Mouse (Mus musculus) megakaryocyte-erythroid progenitor cell, adult 5-6 weeks (primary cell): Measurements from ENCODE around the gene 1700025G04Rik. TPM values are rescaled to one million over a fixed set of nuclear protein-coding genes. Genes with fewer than 3 reads are reported as not detected.

ENCODE experiments used
- ATAC-seq: replicated peaks from 2 replicates; pipeline ENCODE4 v1.8.0; 2016; ENCODE audit warnings: mild to moderate bottlenecking, inconsistent platforms; ENCODE audit not compliant: severe bottlenecking, poor library complexity, low FRiP score, low TSS enrichment
- total RNA-seq, 2 experiments: library from RNA; stranded (forward) in 1 of 2; stranded (reverse) in 1 of 2; fragments of 200-1000, 215-1000 nt in 1 of 2; fragments of >200 nt in 1 of 2; fragmentation: Nextera tagmentation in 1 of 2; gene quantifications; 2 replicates each; pipeline ENCODE4 v1.2.3; 2014 to 2017

1700025G04Rik gene
- total RNA-seq, 2 experiments from 2014 or later, result 0.04 to 2.0 TPM

DNA sequence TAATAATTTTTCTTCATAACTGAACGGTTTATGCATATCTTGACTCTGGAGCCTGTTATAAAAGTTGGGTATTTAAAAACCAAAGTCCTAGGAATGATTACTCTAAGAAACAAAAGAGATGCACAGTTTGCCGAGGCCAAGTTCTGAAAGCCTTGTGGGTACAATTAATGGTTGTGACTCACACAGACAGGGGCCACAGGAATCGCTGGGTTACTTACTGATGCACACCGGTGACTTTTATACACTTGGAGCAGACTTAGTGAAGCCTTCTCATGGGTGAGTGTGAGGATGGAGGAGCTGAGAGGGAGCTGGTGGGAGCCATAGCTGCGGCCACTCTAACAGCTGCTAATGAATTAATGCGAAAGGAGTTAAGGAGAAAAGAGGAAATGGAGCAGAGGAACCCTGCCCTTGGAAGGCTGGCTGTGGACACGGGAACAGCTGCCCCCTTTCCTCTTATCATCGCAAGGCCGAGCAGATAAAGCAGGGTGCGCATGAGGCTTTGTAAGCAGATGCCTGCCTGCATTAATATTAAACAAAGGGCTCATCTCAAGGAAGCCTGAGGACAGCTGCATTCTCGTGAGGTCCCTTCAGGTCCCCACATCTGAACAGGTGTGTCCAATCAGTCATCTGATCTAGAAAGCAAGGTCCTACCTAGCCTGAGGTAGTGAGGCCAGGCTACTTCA is 146.8 kb downstream of the 1700025G04Rik start:
- no peak for ATAC-seq

DNA sequence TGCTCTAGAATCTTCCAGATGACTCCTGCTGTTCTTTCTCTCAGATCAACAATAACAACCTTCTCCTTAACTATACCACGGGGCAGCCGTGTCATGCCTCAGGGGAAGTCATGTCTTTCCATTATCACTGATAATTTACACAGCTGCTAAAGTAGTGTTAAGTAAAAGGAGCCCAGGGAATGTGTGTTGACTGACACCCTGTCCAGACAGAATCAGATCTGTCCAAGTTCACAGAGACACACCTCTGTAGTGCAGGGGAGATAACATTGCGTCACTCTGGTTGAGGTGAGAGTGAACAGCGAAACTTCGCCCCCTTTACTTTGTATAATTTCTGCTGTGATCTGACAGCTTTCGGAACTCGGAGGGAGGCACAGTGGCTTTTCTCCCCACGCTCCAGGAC is 149.9 kb downstream of the 1700025G04Rik start:
- ATAC-seq, result peak; percentile 42; the same call in 1 of the 2 replicates

DNA sequence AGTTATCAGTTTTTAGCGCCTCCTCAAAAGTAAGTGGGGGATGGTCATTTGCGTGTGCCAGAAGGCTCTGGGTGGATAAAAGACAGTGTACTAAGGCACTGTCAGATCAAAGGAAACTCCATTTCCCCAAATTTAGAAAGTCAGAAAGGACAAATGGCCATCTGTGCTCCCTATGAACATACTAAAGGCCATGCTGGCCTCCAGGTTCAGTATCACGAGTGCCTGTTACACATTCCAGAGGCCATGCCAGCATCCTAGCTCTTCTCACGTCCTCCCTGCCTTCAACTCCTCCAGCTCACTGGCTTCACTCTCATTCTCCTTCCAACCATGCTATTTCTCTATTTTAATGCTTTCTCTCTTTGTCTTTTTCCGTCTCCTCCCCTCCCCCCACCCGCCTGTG is 150.4 kb downstream of the 1700025G04Rik start:
- ATAC-seq, result no peak

DNA sequence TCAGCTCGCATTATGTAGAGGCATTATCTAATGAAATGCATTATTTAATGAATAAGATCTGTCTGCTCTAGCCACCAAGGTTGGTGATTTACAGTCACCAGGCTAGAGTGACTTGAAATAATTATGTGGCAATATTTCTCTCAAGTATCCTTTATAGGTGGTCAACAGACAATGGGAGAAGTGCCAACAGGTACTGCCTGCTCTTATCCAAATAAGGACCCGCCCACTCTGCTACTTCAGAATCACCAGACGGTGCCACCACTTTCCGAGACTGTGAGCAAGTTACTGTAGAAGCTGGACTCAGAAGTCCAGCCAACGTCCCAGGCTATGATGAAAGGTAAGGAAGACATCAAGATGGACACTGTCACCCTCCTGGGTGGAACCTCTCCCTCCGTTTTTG is 156.3 kb downstream of the 1700025G04Rik start:
- ATAC-seq, result no peak

DNA sequence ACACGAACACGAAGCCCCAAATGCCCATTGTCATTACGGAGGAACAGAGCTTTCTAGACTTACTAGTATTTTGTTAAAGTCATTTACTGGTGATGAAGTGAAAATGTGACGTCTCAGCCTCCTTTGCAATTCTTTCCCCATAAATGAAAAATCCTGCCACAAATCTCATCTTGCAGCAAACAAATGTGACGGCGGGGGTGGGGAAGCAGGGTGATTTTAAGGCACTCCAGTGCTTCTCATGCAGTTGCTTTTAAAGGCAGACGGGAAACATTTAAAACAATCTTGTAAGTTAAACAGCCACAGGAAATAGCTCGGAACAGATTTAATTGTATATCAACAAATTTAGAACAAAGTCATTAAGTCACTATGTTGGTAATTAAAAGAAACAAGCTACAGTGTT is 163.1 kb downstream of the 1700025G04Rik start:
- no peak for ATAC-seq

DNA sequence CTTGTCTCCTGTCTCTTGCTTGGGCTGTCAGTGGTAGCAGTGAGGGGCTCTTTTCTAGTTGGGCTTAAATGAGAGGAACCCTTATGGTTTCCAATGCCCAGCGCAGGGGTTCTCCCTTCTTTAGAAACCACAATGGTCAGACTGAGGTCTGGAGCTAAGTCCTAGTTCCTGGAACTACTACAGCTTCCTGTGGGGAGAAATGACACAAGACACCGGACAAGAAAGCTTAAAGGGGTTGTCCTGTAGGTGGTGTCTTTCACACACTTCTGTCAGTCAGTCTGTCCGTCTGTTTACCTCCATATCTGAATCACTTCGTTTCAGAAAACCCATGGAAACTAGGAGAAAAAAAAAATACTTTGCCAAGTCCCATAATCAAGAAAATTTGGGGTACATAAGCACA is 163.8 kb downstream of the 1700025G04Rik start:
- ATAC-seq, result no peak

DNA sequence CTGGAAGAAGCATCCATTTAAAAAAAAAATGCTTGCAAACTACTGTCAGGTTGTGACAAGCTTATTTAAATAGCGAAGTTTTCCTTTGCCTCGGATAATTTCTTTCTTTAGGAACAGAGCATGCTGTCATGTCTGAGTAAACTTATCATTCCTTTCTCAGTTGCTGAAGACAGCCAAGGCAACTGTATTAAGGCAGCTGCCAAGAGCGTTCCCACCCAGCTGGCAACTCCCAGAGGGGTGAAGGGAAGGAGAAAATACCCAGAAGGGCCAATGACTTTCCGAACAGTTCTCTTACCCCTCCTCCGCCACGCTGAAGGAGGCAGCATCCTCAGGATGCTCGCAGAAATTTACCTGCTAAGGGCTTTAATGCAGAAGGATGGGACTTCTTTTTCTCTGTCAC is 164.2 kb downstream of the 1700025G04Rik start:
- ATAC-seq, result no peak

DNA sequence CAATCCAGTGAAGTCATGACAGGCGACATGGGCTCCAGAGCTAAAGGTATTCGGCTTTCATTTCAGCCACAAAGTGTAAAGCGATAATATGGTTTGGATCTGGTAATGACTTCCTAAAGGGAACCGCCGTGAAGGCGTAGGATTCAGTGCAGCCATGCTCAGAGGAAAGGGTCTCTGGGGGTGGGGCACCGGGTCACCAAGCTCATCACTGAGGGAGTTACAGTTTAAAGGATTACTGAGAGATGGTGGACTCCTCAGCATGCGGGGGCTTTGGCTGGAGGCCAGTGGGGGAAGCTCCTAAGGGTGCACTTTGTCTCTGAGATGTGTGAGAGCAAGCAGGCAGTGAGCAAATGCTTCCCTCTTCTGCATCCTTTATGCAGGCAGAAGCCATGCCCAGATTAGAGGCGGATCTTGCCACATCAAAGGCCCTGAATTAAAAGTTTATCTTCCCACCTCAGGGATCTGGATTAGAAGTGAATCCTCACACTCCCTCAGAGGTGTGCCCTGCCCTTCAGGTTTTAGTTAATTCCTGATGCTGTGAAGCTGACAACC is 171.0 kb downstream of the 1700025G04Rik start:
- ATAC-seq, result no peak

DNA sequence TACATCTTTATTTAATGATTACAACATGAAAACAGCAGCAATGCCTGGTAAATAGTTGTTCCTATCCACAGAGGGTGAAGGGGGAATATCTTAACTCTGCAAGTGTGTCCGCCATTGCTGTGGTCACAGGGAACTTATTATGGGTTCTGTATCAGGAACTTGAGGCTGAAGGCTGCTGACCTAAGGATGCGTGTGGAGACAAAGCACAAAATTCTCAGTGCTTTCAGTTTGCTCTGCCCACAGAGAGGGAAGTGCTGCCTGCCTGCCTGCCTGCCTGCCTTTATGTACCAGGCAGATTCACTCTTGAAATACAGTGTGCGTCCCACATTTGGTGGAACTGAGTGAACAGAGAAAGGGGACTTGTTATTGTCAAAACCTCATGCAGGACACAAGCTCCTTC is 172.2 kb downstream of the 1700025G04Rik start:
- ATAC-seq, result no peak

DNA sequence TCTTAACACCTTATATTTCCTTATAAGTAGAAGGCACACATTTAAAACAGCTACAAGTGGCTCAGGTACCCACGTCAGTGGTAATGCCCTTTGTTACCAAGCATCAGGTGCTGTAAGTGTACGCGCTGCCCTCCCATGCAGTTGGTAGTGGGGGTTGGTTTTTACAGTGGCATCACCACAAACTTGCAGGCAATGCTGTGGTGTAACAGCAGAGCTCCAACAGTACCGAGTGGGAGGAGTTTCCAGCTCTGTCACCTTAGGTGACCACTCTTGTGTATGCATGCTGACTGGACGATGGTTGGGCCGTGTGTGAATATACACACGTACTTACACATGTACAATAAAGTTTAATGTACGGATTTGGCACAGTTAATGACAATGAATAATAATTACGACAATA is 175.4 kb downstream of the 1700025G04Rik start:
- ATAC-seq, result no peak

DNA sequence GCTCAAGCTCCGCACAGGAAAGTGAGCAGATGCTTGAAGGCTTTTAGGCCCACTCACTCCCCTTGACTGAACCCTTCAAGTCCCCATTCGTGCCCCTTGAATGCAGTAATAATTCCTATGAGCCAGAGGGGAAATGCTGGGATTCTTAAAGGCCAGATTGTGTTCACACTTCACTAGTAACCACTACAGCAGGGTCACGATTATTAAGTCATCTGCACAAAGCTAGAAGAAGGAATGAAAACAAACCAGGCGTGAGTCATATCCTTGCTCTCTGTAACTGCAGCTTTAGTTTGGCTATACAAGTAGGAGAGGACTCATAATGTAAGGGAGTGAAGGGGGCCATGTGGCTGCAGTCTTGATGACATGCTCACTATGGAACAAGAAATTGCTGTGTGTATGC is 182.9 kb downstream of the 1700025G04Rik start:
- ATAC-seq, result no peak

DNA sequence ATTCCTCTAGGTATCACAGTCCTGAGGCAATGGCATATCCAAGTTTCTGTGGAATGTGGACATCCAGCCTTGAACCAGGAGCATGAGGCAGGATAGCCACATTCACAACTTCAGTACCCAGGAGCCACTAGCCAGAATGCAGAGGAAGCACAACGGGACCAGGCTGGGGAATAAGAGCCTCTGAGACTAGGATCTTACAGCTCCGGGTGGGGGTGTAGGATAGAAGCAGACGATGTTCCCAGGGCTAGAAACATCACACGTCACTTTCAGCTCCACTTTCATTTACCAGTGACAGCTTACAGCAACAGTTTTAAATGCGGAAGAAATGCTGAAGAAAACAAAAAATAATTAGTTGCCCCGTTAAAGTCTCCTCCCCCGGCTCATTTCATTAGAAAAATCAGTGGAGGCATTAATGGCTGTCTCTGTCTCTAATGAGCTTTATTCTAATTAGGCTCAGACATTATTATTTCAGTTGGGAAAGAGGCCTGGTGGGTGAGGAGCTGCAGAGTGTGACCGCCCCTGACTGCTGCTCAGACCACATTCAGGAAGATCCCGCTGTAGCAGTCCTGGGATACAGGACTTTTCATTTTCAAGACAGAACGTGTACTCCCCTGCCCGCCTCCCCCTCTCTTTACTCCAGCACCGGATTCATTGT is 189.1 kb downstream of the 1700025G04Rik start:
- ATAC-seq, result no peak

DNA sequence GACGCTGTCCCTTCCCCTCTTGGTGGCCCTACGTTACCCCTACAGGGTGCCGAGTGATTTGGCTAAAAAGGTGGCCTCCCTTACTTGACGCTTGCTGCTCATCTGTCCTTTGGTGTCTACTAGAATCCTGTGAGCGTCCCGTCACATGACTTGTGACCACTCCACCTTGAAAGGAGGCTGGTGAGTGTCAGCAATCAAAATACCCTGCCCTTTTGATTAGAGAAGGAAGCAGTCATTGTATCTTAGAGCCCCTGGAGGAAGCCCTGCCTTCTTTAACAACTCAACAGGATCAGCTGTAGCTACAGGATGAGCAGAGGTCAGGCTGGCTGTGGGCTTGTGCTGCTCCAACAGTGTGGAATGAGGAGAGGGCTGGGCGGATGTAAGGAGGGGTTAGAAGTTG is 190.0 kb downstream of the 1700025G04Rik start:
- ATAC-seq, result 0 out of 2 replicates have a peak, but pooled peaks have one; percentile 30

DNA sequence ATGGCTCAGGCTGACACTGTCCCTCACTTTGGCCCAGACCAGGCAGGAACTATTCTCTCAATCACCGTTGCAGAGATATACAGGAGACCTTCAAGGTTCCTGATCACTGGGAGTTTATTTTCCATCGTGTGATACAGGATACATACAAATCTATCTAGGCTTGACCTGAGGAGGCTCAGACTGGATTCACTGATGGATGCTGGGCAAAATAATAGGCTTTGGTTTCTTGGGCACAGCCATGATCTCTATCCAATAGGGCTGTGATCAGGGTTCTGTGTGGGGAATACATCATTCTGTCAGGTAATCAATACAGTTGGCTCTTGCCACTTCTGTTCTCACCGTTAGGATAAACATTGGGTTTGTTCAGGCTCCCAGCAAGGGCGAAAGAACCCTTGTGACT is 194.5 kb downstream of the 1700025G04Rik start:
- no peak for ATAC-seq

DNA sequence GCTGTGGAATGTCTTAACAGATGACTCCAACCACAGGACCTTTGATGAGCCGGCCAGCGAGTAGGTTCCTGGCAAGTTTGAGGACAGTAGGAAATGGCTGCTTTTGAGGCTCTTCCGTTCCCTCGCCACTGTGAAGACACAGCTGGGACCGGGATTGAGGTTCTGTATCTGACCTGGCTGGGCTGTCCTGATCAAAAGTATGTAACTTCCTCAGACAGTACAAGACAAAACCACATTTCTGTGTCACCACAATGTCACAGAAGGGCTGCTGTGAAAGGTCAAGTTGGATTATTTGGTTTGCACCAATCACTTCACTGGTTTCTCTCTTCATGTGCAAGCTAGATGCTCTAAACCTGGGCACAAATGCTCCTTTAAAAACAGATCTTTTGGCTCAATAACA is 195.9 kb downstream of the 1700025G04Rik start:
- no peak for ATAC-seq

DNA sequence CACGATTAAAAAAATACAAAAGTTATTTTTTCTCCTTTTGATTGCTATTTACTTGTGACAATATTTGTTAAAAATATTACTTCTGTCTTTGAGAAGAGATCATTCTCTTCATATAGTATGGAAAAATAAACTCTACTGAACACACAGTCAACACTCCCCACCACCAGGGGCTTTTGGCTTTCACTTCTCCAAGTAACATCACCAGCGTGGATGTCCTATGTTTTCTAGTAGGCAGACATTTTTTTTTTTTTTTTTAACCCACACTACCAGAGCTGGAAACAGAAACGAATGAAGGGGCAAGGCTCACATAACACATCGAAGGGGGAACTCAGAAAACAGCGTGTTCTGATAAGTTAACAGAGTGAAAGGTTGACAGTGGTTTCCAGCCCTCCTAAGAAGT is 197.9 kb downstream of the 1700025G04Rik start:
- ATAC-seq, result no peak

DNA sequence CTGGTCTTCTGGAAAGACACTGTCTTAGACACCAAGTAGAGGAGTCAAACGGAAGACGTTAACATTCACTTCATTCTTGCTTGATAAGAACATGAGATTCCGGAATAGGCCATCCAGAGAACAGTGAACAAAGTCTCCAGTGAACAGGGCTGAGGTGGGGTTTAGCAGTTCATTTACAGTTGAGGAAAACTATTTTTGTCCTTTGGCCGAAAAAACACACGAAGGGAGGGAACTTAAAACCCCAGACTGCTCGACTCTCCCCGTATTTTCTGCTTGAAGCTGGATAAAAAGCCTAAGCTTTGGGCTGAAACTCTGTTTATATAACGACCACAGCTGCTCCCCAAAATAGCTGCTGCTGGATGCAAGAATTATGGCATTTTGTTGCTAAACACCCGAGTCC is 198.7 kb downstream of the 1700025G04Rik start:
- no peak for ATAC-seq

DNA sequence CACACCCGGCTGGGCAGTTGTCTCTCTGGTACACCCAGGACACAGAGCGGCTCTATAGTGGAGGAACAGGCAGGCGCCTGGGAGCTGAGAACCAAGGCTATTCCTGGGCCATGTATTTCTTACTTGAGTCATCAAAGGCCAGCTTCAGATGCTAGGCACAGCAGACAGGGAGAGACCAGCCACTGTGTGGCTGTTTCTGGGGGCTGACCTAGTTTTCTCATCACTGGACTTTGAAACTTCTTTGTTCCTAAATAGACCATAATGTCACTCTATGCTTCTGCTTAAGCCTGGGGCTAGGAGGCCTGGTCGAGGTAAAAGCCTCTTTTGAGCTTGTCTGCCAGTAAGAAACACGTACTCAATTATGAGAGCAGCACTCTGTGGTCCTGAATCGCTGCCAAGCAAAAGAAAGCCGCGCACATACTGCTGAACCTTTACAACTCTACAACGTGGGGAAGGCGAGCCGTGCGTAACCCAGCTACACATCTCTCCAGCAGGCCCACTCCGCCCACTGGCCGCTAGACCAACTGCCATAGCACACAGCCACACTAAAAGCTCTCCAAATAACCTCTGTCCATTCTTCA is 199.8 kb downstream of the 1700025G04Rik start:
- no peak for ATAC-seq

DNA sequence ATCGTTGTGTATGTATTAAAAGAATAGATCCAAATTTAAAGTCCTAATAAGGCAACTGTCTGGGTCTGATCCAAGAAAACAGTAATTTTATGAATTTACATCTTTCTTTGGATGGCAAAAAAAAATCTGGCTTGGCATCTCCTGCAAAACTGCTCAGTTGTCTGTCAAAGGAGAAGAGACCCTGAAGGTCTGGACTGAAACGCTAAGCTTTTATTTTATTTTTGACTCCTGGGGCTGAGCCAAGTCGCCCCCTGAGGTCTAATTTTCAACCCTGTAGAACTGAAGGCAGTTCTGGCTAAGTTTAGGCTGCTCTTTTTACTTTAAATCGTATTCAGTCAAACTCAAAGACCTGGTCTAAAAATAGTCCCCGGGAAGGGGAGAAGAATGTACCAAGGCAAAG is 202.3 kb downstream of the 1700025G04Rik start:
- ATAC-seq, result no peak

DNA sequence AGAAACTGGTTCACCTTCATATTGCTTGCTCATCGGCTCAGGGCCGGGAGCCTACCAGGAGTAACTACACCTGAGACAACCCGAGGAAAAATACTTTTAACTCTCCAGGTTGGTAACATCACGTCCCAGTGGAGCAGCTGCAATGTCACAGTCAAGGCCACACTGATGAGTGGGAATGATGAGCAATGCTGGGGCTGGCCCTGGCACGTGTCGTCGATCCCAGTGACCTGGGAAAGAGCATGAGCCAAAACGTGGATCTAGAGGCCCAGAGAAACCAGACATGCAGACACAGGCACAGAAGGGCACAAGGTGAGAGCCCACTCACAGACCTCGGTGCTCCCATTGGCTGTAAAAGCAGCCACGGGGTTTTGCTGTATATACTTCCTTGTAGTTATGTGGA is 202.8 kb downstream of the 1700025G04Rik start:
- no peak for ATAC-seq

DNA sequence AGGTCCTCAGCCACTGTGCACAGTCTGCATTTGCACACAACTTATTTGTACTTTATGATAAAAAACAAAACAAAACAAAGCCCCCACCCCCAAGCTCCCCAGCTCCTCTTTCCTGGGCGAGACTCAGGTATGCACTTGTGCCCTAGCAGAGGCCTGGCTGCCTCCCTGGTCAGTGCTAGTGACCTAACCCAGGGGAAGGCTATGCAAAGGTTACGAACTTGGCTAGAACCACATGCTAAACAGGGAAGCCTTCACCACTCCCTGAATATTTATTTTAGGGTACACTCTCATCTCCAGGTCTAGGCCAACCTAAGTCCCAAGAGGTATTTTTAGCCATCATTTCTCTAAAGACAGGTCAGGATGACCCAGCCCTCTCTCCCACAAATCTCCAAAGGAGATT is 203.8 kb downstream of the 1700025G04Rik start:
- ATAC-seq, result no peak
